Mouse (Mus musculus) ZHBTc4 (cell line): ENCODE measurements around the gene Gm21188.
"Not testable (repeated sequence)": the region's sequence is repeated elsewhere in the genome, so short reads cannot be mapped to it uniquely, and the experiment has no call there.

Experiments used
- DNase-seq: peaks from one replicate; pipeline ENCODE4 v3.0.0-alpha.2; 2011; ENCODE audit warnings: low read depth, low spot score

Gene Gm21188

GRCm38 (mm10) chr13:120052085-120052484 is at the start of gene Gm21188:
TSS of gene Gm21188 (minus strand) at chr13:120052194.
- DNase-seq = not testable (repeated sequence)

DNA sequence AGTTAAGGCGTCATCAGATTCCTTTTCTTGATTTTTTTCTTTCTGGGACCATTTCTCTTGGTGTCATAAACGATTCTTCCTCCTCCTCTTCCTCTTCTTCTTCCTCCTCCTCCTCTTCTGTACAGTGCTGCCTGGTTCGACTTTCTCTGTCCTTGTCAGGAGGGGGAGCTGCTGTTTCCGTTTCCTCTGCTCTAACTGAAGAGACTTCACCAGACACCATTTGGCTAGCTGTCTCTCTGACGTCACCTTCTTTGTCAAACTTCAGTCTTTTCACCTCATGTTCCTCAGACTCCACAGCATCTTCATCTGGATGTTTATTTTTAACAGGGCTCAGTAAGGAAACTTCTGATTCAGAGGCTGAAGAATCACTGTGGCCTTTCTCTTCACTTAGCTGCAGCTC is 47.3 kb upstream of the Gm21188 start:
- DNase-seq = not testable (repeated sequence)

DNA sequence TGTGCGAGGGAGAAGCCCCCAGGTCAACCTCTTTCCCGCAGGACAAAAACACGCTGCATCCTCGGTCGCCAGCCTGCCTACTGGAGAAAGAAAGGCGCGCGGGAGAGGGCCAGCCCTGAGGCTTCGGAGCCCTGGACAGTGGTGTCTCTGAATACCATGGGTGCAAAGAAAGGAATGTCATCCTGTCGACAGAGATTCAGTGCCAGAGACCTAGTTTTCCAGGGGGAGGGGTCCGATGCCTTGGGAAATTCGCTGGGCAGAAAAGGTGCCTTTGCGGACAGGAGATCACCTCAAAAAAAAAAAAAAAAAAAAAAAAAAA is 44.9 kb upstream of the Gm21188 start:
- not testable (repeated sequence) for DNase-seq

DNA sequence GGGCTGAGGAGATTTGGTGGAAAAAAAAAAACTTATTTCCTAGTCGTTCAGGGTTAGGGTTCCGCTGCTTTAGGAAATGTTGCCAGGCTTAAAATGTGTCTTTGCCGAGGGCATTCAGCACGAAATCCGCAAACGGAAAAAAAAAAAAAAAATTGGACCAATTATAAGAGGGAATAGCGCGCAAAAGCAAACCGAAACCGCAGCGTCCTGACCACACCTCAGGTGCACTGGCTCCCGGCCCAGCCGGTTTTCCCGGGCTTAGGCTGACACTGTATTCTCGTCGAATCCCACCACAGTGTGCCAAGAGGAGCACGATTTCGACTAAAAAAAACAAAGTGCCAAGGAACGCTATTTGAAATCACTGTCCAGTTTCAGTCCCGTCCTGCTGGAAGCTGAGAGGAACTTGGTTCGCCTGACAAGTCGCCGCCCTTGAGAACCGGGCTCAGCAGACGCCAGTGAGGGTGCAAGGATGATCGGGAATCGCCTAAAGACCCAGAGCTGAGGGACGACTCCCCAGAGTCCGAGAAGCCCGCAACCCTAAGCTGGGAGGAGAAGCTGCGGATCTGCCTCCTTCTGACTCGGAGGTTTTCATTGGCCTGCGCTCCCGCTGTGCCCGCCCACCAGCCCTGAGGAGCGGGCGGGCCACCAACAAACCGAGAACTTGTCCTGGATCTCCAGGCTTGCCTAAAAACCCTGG is 44.4 kb upstream of the Gm21188 start:
- peak; percentile 13 for DNase-seq

- DNase-seq = not testable (repeated sequence)
Observed at GRCm38 (mm10) chr13:120092950-120093349, 41.0 kb upstream of the Gm21188 start.

- not testable (repeated sequence) for DNase-seq
Observed at GRCm38 (mm10) chr13:120079644-120080043, 27.6 kb upstream of the Gm21188 start.

DNA sequence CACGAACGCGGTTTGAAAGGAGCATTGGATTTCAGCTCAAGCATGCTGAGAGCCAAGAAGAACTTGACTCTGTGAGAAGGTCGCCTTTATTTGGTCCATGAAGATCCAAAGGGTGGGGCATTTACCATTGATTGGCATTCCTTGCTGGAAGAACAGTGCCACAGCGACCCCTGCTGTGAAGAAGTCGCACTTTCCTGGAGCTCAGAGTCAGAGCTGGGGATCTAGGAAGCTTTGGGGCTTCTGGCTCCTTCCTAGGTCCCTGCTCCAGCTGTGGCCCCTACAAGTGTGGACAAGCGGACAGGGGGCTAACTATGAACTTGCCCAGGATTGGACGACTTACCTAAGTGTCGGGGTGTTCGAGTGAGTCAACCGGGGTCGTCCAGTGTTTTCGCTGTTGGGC is 18.9 kb upstream of the Gm21188 start:
- not testable (repeated sequence) for DNase-seq

DNA sequence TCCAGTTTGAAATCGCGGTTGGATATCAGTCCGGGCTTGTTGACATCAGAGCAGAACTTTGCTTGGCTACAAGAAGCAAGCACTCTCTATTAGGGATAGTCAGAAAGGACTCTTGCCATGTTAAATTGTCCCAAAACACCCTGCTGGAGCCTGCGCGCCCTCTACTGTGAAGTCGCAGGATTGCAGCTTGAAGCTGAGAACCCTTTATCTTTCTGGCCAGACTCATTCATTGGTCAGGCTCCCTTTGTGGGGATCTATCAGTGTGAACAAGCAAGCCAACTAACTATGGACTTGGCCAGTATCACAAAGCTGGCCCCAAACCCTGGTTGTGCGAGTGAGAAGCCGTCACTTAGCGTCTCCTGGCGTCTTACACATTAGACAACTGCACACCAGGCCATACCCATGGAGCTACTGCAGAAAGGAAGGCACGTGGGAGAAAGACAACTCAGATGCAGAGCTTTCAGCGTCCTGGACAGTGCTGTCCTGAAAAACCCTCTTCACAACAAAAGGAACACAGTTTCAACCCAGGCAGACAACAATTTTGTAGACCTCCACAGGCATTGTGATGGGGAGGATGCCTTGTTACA is 18.1 kb upstream of the Gm21188 start:
- not testable (repeated sequence) for DNase-seq

- not testable (repeated sequence) for DNase-seq
Observed at GRCm38 (mm10) chr13:120063439-120064089, 11.6 kb upstream of the Gm21188 start.

- not testable (repeated sequence) for DNase-seq
Observed at GRCm38 (mm10) chr13:120062903-120063302, 10.9 kb upstream of the Gm21188 start.

- DNase-seq = not testable (repeated sequence)
Observed at GRCm38 (mm10) chr13:120048608-120049007, 3.4 kb downstream of the Gm21188 start.

- not testable (repeated sequence) for DNase-seq
Observed at GRCm38 (mm10) chr13:120048186-120048585, 3.8 kb downstream of the Gm21188 start.

DNA sequence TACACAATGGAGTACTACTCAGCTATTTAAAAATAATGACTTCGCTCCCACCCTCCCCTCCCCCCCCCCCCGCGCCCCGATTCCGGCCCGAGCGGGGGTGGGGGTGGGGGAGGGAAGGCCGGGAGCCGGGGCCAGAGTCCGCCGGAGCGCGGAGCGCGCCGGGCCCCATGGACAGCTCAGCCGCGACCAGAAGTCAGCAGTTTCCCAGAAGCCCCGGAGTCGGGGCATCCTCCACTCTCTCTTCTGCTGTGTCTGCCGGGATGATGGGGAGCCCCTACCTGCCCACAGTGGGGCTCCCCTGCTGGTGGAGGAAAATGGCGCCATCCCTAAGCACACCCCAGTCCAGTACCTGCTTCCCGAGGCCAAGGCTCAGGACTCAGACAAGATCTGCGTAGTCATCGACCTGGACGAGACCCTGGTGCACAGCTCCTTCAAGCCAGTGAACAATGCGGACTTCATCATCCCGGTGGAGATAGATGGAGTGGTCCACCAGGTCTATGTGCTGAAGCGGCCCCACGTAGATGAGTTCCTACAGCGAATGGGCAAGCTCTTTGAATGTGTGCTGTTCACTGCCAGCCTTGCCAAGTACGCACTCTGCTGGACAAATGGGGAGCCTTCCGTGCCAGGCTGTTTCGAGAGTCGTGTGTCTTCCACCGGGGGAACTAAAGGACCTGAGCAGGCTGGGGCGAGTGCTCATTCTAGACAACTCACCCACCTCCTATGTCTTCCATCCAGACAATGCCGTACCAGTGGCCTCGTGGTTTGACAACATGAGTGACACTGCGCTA is 5.4 kb downstream of the Gm21188 start:
- DNase-seq = not testable (repeated sequence)

- DNase-seq = peak; percentile 22
Observed at GRCm38 (mm10) chr13:120041145-120041544, 10.8 kb downstream of the Gm21188 start.

GRCm38 (mm10) chr13:120037881-120038280 is 14.1 kb downstream of the Gm21188 start:
- not testable (repeated sequence) for DNase-seq

DNA sequence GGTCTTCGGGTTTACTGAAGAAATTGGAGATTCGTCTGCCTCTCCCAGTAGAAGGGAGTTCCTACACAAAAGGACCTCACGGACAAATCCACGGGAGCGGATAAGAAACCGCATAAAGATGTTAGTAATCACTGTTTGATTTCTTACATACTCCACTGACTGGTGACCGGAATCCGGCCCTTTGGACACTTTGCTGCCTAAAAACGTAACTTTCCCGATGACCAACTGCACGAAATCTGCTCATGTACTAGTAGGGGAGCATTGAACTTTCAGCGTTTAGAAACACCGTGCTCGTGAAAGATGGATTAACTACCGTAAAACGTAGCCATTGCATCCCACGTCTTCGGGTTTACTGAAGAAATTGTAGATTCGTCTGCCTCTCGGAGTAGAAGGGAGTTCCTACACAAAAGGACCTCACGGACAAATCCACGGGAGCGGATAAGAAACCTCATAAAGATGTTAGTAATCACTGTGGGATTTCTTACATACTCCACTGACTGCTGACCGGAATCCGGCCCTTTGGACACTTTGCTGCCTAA is 15.3 kb downstream of the Gm21188 start:
- DNase-seq = not testable (repeated sequence)

- DNase-seq = not testable (repeated sequence)
Observed at GRCm38 (mm10) chr13:120035151-120035550, 16.8 kb downstream of the Gm21188 start.

GRCm38 (mm10) chr13:120034637-120035036 is 17.4 kb downstream of the Gm21188 start:
- DNase-seq = not testable (repeated sequence)

- not testable (repeated sequence) for DNase-seq
Observed at GRCm38 (mm10) chr13:120033516-120034190, 18.3 kb downstream of the Gm21188 start.

DNA sequence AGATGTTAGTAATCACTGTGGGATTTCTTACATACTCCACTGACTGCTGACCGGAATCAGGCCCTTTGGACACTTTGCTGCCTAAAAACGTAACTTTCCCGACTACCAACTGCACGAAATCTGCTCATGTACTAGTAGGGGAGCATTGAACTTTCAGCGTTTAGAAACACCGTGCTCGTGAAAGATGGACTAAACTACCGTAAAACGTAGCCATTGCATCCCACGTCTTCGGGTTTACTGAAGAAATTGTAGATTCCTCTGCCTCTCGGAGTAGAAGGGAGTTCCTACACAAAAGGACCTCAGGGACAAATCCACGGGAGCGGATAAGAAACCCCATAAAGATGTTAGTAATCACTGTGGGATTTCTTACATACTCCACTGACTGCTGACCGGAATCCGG is 20.3 kb downstream of the Gm21188 start:
- DNase-seq = not testable (repeated sequence)

DNA sequence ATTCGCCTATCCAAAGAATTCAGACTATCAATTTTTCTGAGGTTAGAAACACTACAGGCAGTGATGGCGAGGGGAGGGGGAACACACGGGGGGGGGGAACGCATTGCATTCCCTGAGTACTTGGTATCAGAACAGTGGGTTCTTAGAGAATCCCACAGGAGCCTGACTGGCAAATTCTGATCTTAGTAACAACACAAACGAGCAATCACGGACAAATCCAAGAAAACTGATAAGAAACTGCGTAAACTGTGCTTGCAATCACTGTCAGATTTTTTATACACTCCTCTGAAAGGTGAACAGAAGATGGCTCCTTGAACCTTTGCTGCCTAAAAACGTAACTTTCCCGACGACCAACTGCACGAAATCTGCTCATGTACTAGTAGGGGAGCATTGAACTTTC is 24.6 kb downstream of the Gm21188 start:
- not testable (repeated sequence) for DNase-seq
